Mouse (Mus musculus): Measurements from ENCODE around the gene Olfr1318.

The Olfr1318 gene

DNA sequence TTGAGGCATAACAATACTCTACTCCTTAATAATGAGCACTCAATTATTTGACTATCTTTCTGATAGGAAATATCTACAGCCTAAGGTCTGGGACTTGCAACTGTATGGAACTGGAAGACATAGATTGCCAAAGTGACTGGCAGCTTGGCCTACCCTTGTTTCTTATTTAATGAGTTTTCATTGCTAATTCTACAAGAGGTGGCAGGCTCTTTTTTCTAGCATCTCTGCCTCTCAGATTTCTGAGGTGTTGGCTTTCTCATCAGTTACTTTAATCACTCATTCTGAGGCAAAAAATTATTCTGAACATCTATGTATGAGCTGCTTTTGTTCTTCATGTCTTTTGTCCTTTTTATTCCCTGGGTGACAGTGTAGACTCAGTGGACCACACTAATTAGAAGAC, at the start of gene Olfr1318:
Gene Olfr1318 (plus strand): TSS at position 301 of the 400 bp plus-strand sequence.
- no peak for DNase-seq

DNA sequence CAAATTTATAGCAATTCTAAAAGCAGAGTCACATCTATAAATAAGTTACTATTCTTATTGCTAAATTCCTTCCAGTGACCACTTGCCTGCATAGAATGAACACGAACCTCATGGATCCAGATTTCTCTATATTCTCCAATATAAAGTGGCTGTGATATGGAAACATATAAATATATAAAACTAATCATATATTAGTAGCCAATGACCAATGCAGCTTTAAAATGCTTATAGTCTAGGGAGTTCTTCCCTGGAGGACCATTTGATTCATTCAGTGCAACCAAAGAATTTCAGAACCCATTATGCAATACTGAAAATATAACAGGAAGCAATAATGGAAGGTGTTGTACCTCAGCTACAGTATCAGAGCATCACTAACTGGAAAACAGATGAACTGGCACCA, 38.7 kb upstream of the Olfr1318 start, which contains the start of gene Olfr1315-ps1:
Gene Olfr1315-ps1 (minus strand): TSS at position 101 of the 400 bp plus-strand sequence.
- no peak for DNase-seq

DNA sequence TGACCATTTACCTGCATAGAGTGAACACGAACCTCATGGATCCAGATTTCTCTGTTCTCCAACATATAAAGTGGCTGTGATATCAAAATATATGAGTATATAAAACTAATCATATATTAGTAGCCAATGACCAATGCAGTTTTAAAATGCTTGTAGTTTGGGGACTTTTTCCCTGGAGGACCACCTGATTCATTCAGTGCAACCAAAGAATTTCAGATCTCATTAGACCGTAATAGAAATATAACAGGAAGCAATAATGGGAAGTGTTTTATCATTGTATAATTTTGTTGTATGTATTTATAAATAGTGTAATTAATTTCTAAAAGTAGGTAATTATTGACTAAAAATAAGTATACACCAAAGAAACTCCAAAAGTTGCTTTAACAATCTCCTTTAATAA, 19.1 kb upstream of the Olfr1318 start, which contains the start of gene Olfr1316:
Gene Olfr1316 (minus strand): TSS at position 101 of the 400 bp plus-strand sequence.
- no peak for DNase-seq

DNA sequence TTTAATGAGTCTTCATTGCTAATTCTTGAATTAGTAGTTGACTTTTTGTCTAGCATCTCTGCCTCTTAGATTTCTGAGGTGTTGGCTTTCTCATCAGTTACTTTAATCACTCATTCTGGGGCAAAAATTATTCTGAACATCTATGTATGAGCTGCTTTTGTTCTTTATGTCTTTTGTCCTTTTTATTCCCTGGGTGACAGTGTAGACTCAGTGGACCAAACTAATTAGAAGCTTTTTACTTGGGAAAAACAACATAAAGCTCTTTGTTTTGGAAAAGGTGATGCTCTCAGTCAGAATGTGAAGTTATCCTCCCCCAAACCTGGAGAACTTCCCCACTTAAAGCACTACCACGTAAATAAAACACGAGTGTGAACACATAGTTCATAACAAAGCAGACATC, 14.0 kb upstream of the Olfr1318 start, which contains the start of gene Olfr1317:
Gene Olfr1317 (plus strand): TSS at position 301 of the 400 bp plus-strand sequence.
- no peak for DNase-seq

DNA sequence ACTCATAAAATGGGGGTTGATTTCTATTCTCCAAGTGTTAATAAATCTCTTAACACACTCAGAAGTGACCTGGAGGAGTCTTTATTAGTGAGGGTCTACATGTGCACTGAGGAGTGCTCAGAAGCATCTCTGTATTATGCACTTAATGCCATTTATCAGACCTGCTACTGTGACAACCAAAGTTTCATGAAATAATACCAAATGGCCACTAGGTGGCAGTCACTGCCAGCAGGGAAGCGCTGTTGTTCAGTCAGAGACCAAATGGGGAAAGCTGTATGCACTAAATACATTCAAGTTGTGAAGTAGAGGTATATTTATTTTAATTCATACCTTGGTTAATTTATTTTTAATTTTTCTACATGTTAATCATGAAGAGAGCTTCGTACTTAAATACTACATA, 42.9 kb downstream of the Olfr1318 start:
- peak in 1 of 2 experiments; percentile 25 for DNase-seq

DNA sequence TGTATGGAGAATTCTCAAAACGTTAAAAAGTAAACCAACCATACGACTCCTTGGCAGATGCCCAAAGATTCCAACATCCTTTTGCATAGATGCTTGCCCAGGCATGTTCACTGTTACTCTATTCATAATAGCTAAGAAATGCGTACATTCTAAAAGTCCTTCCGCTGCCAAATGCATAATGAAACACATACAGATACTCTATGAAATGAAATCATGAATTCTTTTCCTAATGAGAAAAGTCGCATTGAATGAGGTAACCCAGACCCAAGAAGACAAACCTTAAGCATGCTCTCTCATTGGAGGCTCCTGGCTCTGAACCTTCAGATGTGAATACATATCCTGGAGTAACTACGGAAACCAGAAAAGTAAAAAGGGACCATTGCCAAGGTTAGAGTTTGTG, 49.1 kb downstream of the Olfr1318 start:
- DNase-seq = no peak

All from spleen, adult 18-20 months (tissue).